Mouse (Mus musculus): ENCODE measurements around the gene 6330403K07Rik. TPM values are rescaled to one million over a fixed set of nuclear protein-coding genes. Genes with fewer than 3 reads are reported as not detected.

6330403K07Rik gene
- polyA plus RNA-seq, 1 experiment from 2014 or later, result 165 TPM

Other genes with a start within 250 kb of the 6330403K07Rik start
- 0.27 TPM in 1 of 2 replicates, not detected in the other for gene Scimp, start 220.9 kb downstream of the 6330403K07Rik start, polyA plus RNA-seq (2015; fragmentation: Nextera tagmentation; extraction: Ambion mirVana)
- gene Rabep1, start 188.7 kb downstream of the 6330403K07Rik start, polyA plus RNA-seq (2015; fragmentation: Nextera tagmentation; extraction: Ambion mirVana), result 26.7 and 33.7 TPM in 2 replicates
- 103 and 115 TPM in 2 replicates for gene Nup88, start 63.5 kb downstream of the 6330403K07Rik start, polyA plus RNA-seq (2015; fragmentation: Nextera tagmentation; extraction: Ambion mirVana)
- 69.1 and 71.5 TPM in 2 replicates for gene Rpain, start 63.3 kb downstream of the 6330403K07Rik start, polyA plus RNA-seq (2015; fragmentation: Nextera tagmentation; extraction: Ambion mirVana)
- 197 and 200 TPM in 2 replicates for gene C1qbp, start 50.5 kb downstream of the 6330403K07Rik start, polyA plus RNA-seq (2015; fragmentation: Nextera tagmentation; extraction: Ambion mirVana)
- gene Dhx33, start 29.1 kb downstream of the 6330403K07Rik start, polyA plus RNA-seq (2015; fragmentation: Nextera tagmentation; extraction: Ambion mirVana), result 15.9 and 17.1 TPM in 2 replicates
- 40.8 and 43.3 TPM in 2 replicates for gene Mis12, start 13.9 kb downstream of the 6330403K07Rik start, polyA plus RNA-seq (2015; fragmentation: Nextera tagmentation; extraction: Ambion mirVana)
- gene Derl2, start 13.7 kb downstream of the 6330403K07Rik start, polyA plus RNA-seq (2015; fragmentation: Nextera tagmentation; extraction: Ambion mirVana), result 49.6 and 51.4 TPM in 2 replicates
- 0.05 TPM in 1 of 2 replicates, not detected in the other for gene Nlrp1a, start 111.2 kb upstream of the 6330403K07Rik start, polyA plus RNA-seq (2015; fragmentation: Nextera tagmentation; extraction: Ambion mirVana)
- 0.06 and 0.08 TPM in 2 replicates for gene Nlrp1b, start 197.2 kb upstream of the 6330403K07Rik start, polyA plus RNA-seq (2015; fragmentation: Nextera tagmentation; extraction: Ambion mirVana)

Data from limb, embryonic 15.5 days (tissue).